Mouse (Mus musculus): ENCODE measurements around the gene Cnot4.

Gene Cnot4

DNA sequence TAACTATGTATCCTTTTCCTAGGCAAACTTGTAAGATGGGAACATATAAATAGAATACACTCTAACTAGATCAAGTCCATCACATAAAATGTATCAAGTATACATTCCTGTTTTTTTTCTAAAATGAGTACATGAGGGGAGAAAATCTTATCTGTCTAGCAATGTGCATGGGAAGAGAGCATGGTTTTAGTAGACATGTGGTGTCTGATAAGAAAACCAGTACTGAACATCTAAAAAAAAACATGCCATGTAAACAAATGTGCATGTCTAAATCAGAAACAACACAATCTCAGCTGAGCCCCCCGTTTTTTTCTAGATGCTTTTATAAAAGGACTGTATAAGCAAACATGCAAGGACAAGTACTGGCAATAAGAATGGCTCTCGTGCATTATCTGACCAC lies 100.8 kb downstream of the Cnot4 start:
- no peak for DNase-seq

GRCm38 (mm10) chr6:35030811-35031210 lies 102.7 kb downstream of the Cnot4 start:
- DNase-seq: no peak

- DNase-seq: no peak
Observed at GRCm38 (mm10) chr6:35030226-35030625, 103.3 kb downstream of the Cnot4 start.

DNA sequence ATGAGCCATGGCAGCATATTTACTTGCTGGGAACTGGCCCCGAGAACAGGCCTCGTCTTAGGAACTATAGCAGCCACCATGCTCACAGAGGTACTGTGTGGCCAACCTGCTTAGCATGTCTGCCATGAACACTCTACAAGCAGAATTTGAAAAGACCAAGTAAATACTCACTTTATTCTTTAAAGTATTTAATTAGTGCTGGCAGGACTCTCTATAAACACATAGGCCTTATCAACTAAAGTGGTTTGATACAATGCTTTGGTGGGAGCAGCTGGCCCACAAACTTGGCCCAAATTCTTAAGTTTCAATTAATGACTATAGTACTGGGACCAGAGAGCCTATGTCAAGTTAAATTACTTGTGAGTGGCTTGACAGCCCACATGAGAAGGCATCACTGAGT lies 105.5 kb downstream of the Cnot4 start:
- DNase-seq: no peak

GRCm38 (mm10) chr6:35027257-35027656 lies 106.3 kb downstream of the Cnot4 start:
- DNase-seq: peak; percentile 5 to 11

DNA sequence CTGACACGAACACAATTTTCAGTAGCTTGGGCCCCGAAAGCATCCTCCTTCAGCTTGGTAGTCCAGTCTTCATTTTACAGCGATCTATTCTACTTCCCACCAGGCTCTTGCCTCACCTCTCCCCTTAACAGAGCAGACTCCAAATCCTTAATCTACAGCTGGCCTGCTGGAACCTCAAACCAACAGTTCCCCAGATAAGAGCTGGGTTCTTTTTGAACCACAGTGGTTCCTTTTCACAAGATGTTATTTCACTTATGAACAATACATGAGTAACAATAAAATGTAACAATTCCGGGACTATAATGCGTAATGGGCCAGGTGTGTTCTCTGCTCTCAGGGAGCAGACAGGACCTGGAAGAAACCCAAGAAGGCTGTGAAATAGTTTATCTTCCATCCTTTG lies 116.9 kb downstream of the Cnot4 start:
- no peak for DNase-seq

- DNase-seq: no peak
Observed at GRCm38 (mm10) chr6:35011953-35012352, 121.6 kb downstream of the Cnot4 start.

DNA sequence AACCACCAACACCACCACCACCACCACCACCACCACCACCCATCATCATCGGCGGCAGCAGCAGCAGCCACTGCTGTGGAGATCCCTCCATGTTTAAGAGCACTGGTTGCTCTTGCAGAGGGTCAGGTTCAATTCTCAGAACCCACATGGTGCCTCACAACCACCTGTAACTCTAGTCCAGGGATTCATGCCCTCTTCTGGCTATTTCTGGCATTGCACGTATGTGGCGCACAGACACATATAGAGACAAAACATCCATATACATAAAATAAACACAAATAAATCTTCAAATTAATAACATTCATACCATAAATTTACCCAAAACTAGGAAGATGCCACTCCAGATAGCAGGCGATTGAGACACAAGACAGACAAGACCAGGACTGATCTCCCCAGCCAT lies 122.8 kb downstream of the Cnot4 start:
- no peak for DNase-seq

- DNase-seq: no peak
Observed at GRCm38 (mm10) chr6:35002261-35002669, 131.3 kb downstream of the Cnot4 start.

GRCm38 (mm10) chr6:34999101-34999500 lies 134.4 kb downstream of the Cnot4 start:
- DNase-seq: no peak

DNA sequence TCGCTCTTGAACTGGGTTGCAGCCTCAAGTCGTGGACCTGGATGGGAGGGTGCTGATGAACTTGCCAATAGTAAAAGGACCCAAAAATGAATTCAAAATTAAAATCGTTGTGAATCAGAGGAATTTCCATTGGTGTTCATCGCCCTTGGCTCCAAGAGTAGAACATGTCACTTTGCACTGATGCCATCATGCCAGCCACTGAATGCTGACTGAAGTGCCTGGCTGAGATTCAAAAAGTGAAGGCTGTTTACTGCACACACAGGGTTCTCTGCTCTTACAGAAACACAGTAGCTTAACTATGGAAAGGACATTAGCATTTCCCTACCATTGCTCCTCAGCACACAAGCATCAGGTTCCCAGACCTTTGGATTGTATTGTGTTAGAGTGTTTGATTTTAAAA lies 137.0 kb downstream of the Cnot4 start:
- no peak for DNase-seq

- peak; percentile 77 to 81 for DNase-seq
Observed at GRCm38 (mm10) chr6:34995265-34995681, 138.3 kb downstream of the Cnot4 start.

- DNase-seq: no peak
Observed at GRCm38 (mm10) chr6:34994692-34995091, 138.8 kb downstream of the Cnot4 start.

GRCm38 (mm10) chr6:34989263-34989662 lies 144.3 kb downstream of the Cnot4 start:
- DNase-seq: peak in 1 of 2 experiments; percentile 13

- no peak for DNase-seq
Observed at GRCm38 (mm10) chr6:34988081-34988761, 145.3 kb downstream of the Cnot4 start, which contains the start of gene Slc23a4. Gene Slc23a4, minus strand, starts transcription at chr6:34988404.

DNA sequence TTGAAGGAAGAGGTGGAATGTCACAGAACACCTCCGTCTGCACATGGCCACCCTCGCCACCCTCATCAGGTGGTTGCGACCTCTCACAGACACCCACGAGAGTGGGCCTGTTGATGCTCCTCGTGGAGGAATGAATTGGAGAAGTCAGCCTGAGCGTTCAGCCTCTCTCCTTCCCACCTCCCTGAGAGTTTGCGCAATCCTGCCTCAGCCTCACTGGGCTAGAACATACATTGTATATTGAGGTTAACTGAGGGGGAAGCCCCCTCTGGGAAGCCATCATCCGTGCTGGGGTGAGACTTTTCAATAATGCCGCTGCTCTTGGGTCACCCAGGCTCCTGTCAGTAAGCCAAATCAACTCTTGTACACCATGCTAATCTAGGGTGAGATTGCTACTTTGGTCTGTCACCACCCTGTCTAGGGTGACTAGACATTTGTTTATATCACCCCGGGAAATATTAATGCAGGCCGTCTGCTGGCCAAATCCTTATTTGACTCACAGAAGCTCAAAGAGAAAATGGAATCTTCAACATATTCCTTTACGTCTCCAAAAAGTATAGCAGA lies 146.4 kb downstream of the Cnot4 start:
- DNase-seq: no peak

DNA sequence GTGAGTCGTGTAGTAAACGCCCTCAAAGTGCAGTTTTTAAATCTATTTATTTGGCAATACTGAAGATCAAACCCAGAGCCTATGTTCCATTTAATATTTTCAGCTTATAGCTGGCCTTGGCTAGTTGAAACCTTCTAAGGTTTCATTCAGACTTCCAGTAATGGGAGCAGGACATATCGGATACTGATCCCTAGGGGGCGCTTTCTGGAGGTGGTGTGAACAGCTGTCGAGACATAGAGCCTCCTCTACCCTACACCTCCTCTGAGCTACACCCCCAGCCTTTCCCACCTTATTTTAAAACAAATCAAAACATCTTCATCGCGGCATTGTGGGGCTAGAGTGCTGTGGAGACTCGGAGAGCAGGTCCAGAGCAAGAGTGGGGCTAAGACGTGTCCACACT lies 152.9 kb downstream of the Cnot4 start:
- no peak for DNase-seq

DNA sequence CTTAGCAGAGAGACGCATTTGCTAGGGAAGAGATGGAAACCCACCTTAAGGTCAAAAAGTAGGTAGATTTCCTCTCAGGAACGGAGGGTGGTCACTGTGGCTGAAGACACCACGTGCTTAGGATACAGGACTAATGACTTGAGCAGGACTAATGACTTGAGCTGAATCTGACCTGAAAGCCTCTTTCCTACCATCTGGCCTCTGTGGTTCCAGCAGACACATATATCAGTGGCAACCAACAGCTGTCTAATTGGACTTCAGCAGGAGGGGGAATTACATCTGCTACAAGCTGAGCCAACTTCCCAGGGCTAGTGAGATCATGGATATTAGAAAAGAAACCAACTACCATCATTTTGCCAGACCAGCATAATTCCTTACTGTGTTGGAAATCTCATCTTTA lies 154.2 kb downstream of the Cnot4 start:
- no peak for DNase-seq
